Mouse (Mus musculus): ENCODE data around the gene Fbxo22. TPM values are rescaled to one million over a fixed set of nuclear protein-coding genes. Genes with fewer than 3 reads are reported as not detected.

The Fbxo22 gene
- total and polyA plus RNA-seq, 3 experiments, result 25.7 to 28.4 TPM; not detected in 1

- Histone ChIP-seq H3K27me3 (ENCODE audit: control insufficient read depth in 1 of 2, insufficient read depth in 2 of 2, low read length in 2 of 2) (peaks cover 3 to 4% of the 10 kb centered on the region in 2 experiments), H3K9ac (ENCODE audit: control insufficient read depth, low read depth, low read length, poor library complexity, severe bottlenecking) (no peak overlapping the region), H3K9me3 (replicated peaks; ENCODE audit: insufficient read depth, low read length) (no peaks in the 10 kb centered on the region), H3K79me2 (ENCODE audit: control insufficient read depth, insufficient read depth, low read length, poor library complexity) (no peaks in the 10 kb centered on the region), H3K27ac (ENCODE audit: control insufficient read depth, low read depth, low read length) (no peak overlapping the region), H3K4me3 (ENCODE audit: control insufficient read depth in 1 of 2, insufficient read depth in 1 of 2, low read depth in 2 of 2, low read length in 2 of 2) (no peak overlapping the region), H3K36me3 (ENCODE audit: control insufficient read depth in 1 of 2, insufficient read depth in 2 of 2, low read length in 2 of 2) (no peaks in the 10 kb centered on the region), H3K4me1 (ENCODE audit: control insufficient read depth in 1 of 2, insufficient read depth in 2 of 2, low read length in 2 of 2) (no peaks in the 10 kb centered on the region)
- TF ChIP-seq ZNF384 (IDR thresholded peaks at IDR 0.05; ENCODE audit: low read depth, low read length) (no peak), HCFC1 (IDR thresholded peaks at IDR 0.05; ENCODE audit: low read depth, low read length) (no peak), MEF2A (IDR thresholded peaks at IDR 0.05; ENCODE audit: extremely low read depth, insufficient replicate concordance, low read depth, low read length, poor library complexity, severe bottlenecking) (no peak), UBTF (IDR thresholded peaks at IDR 0.05; ENCODE audit: borderline replicate concordance, insufficient read depth, low read depth, low read length) (no peak), SIN3A (IDR thresholded peaks at IDR 0.05; ENCODE audit: low read length) (no peak), TCF12 (IDR thresholded peaks at IDR 0.05; ENCODE audit: low read depth, low read length) (no peak), KAT2A (conservative IDR thresholded peaks at IDR 0.05; ENCODE audit: low read depth, low read length) (no peak), GABPA (IDR thresholded peaks at IDR 0.05; ENCODE audit: low read depth, low read length) (no peak), USF1 (IDR thresholded peaks at IDR 0.05; ENCODE audit: low read depth, low read length) (no peak), CHD1 (IDR thresholded peaks at IDR 0.05; ENCODE audit: low read depth, low read length) (no peak), ZKSCAN1 (IDR thresholded peaks at IDR 0.05; ENCODE audit: low read depth, low read length) (no peak)
- DNase-seq (ENCODE audit: low read depth, low spot score), result no peak
Measured at GRCm38 (mm10) chr9:55253849-55254248, 45.1 kb downstream of the Fbxo22 start.

- Histone ChIP-seq H3K4me1 (ENCODE audit: control insufficient read depth in 1 of 2, insufficient read depth in 2 of 2, low read length in 2 of 2) (no peaks in the 10 kb centered on the region), H3K9ac (ENCODE audit: control insufficient read depth, low read depth, low read length, poor library complexity, severe bottlenecking) (no peak overlapping the region), H3K27ac (ENCODE audit: control insufficient read depth, low read depth, low read length) (no peak overlapping the region), H3K36me3 (ENCODE audit: control insufficient read depth in 1 of 2, insufficient read depth in 2 of 2, low read length in 2 of 2) (no peaks in the 10 kb centered on the region), H3K9me3 (replicated peaks; ENCODE audit: insufficient read depth, low read length) (no peaks in the 10 kb centered on the region), H3K27me3 (ENCODE audit: control insufficient read depth in 1 of 2, insufficient read depth in 2 of 2, low read length in 2 of 2) (peaks cover 7 to 9% of the 10 kb centered on the region in 2 experiments), H3K79me2 (ENCODE audit: control insufficient read depth, insufficient read depth, low read length, poor library complexity) (no peaks in the 10 kb centered on the region), H3K4me3 (ENCODE audit: control insufficient read depth in 1 of 2, insufficient read depth in 1 of 2, low read depth in 2 of 2, low read length in 2 of 2) (no peak overlapping the region)
- DNase-seq (ENCODE audit: low read depth, low spot score), result no peak
- TF ChIP-seq TBP (IDR thresholded peaks at IDR 0.05; ENCODE audit: low read depth, low read length) (no peak), RCOR1 (IDR thresholded peaks at IDR 0.05; ENCODE audit: low read depth, low read length) (no peak), USF2 (IDR thresholded peaks at IDR 0.05; ENCODE audit: borderline replicate concordance in 1 of 2, insufficient read depth in 1 of 2, low read depth in 1 of 2, low read length in 2 of 2) (no peak), ZKSCAN1 (IDR thresholded peaks at IDR 0.05; ENCODE audit: low read depth, low read length) (no peak), NRF1 (IDR thresholded peaks at IDR 0.05; ENCODE audit: insufficient read depth, low read depth, low read length, poor library complexity, severe bottlenecking) (no peak), ZNF384 (IDR thresholded peaks at IDR 0.05; ENCODE audit: low read depth, low read length) (no peak), HCFC1 (IDR thresholded peaks at IDR 0.05; ENCODE audit: low read depth, low read length) (no peak), USF1 (IDR thresholded peaks at IDR 0.05; ENCODE audit: low read depth, low read length) (no peak), ETS1 (IDR thresholded peaks at IDR 0.05; ENCODE audit: low read depth, low read length) (no peak), POLR2AphosphoS2 (IDR thresholded peaks at IDR 0.05; ENCODE audit: low read length) (no peak), ZMIZ1 (IDR thresholded peaks at IDR 0.05; ENCODE audit: low read depth, low read length) (no peak), TAL1 (IDR thresholded peaks at IDR 0.05; ENCODE audit: low read length) (no peak), RAD21 (IDR thresholded peaks at IDR 0.05; ENCODE audit: low read depth, low read length) (no peak), MYB (IDR thresholded peaks at IDR 0.05; ENCODE audit: low read depth, low read length) (no peak), POLR2AphosphoS5 (IDR thresholded peaks at IDR 0.05; ENCODE audit: borderline replicate concordance, low read depth, low read length) (no peak), SMC3 (IDR thresholded peaks at IDR 0.05; ENCODE audit: low read depth, low read length) (no peak), MAX (IDR thresholded peaks at IDR 0.05; ENCODE audit: low read length) (no peak), CHD1 (IDR thresholded peaks at IDR 0.05; ENCODE audit: low read depth, low read length) (no peak)
Measured at GRCm38 (mm10) chr9:55255056-55255455, 46.3 kb downstream of the Fbxo22 start.

Measured in MEL (cell line).